Mouse (Mus musculus) megakaryocyte, embryonic 14.5 days (primary cell): ENCODE measurements at regions not wholly inside any gene's neighbourhood (a gene's known extent, or its start where the extent isn't known, plus 50 kb on each side); places are given as distances from the start of the nearest gene placed in this dataset.

ENCODE experiments used
- FLI1 ChIP-seq: IDR thresholded peaks from 2 replicates; pipeline ENCODE4 v1.6.1; 2012; ENCODE audit warnings: low read length, inconsistent platforms, mixed read lengths
- GATA1 ChIP-seq: IDR thresholded peaks from 3 replicates; pipeline ENCODE4 v1.6.1; 2012; ENCODE audit warnings: mixed read lengths, low read length, inconsistent platforms, borderline replicate concordance

- TF ChIP-seq GATA1: no peak
- TF ChIP-seq FLI1: no peak
Measured at GRCm38 (mm10) chr7:115027685-115028084, 284.2 kb downstream of the Insc start.
